8 mouse cellular contexts compared by ENCODE assay signal in genomic region chr4:119937876-119938275, GRCm38 (mm10).
DNase-seq lines count a peak whose midpoint lies in the region; ATAC-seq and TF ChIP-seq lines count a peak whose summit lies in the region.

No protein-coding gene starts in this region.

- peaks cover 10% of the 10 kb centered on the region for H3K4me1 ChIP-seq in hindbrain, embryonic 10.5 days (replicated peaks)
- no peaks in the 10 kb centered on the region; the same call in 1 of the 2 replicates for H3K4me1 ChIP-seq in hindbrain, embryonic 11.5 days (replicated peaks; ENCODE audit: control insufficient read depth, insufficient read depth, low read length)
- H3K4me1 ChIP-seq in neural tube, embryonic 13.5 days (replicated peaks), result peaks cover 38% of the 10 kb centered on the region
- no peaks in the 10 kb centered on the region for H3K4me1 ChIP-seq in thymus, adult 2 months (replicated peaks; ENCODE audit: control insufficient read depth, insufficient read depth, low read length)

- H3K9ac ChIP-seq in hindbrain, embryonic 11.5 days (ENCODE audit: low read depth, low read length), result no peak overlapping the region
- 0 out of 2 replicates have a peak overlapping the region, but pooled peaks have one; percentile 13 for H3K9ac ChIP-seq in neural tube, embryonic 13.5 days

- H3K27me3 ChIP-seq in hindbrain, embryonic 10.5 days (ENCODE audit: insufficient read depth, poor library complexity, severe bottlenecking), result no peaks in the 10 kb centered on the region
- H3K27me3 ChIP-seq in hindbrain, embryonic 11.5 days (ENCODE audit: control insufficient read depth, insufficient read depth, low read length), result no peaks in the 10 kb centered on the region
- peaks cover 3% of the 10 kb centered on the region for H3K27me3 ChIP-seq in neural tube, embryonic 13.5 days
- no peaks in the 10 kb centered on the region for H3K27me3 ChIP-seq in thymus, adult 2 months (ENCODE audit: control insufficient read depth, insufficient read depth, low read length)

- no peak for ATAC-seq in hindbrain, embryonic 11.5 days (ENCODE audit: low FRiP score)
- peak; percentile 82 for ATAC-seq in neural tube, embryonic 13.5 days (ENCODE audit: low read depth)
- ATAC-seq in activated CD4-positive, CD25-positive, alpha-beta regulatory T cell, adult 4 months, result no peak

- TF ChIP-seq POLR2A in thymus, adult 2 months (IDR thresholded peaks at IDR 0.05; ENCODE audit: control insufficient read depth, extremely low read depth, insufficient read depth, low read length, poor library complexity), result no peak

- no peaks in the 10 kb centered on the region for H3K9me3 ChIP-seq in hindbrain, embryonic 10.5 days
- no peaks in the 10 kb centered on the region for H3K9me3 ChIP-seq in hindbrain, embryonic 11.5 days (ENCODE audit: control insufficient read depth, low read length)
- no peaks in the 10 kb centered on the region for H3K9me3 ChIP-seq in neural tube, embryonic 13.5 days

- intact Hi-C loops in heart, postnatal 10 days (cut with DNase I), result no loop called here

- no peak overlapping the region for H3K4me2 ChIP-seq in hindbrain, embryonic 11.5 days (replicated peaks; ENCODE audit: low read depth, low read length)
- no peak overlapping the region for H3K4me2 ChIP-seq in neural tube, embryonic 13.5 days

- no peak overlapping the region for H3K4me3 ChIP-seq in hindbrain, embryonic 10.5 days
- no peak overlapping the region for H3K4me3 ChIP-seq in hindbrain, embryonic 11.5 days (ENCODE audit: low read depth, low read length)
- no peak overlapping the region for H3K4me3 ChIP-seq in neural tube, embryonic 13.5 days
- H3K4me3 ChIP-seq in thymus, adult 2 months (ENCODE audit: control insufficient read depth, insufficient read depth, low read length), result no peak overlapping the region

- 78% methylated on average over 7 of the region's 7 CpGs for WGBS in hindbrain, embryonic 10.5 days
- WGBS in hindbrain, embryonic 11.5 days, result 71% methylated on average over 7 of the region's 7 CpGs
- 37% methylated on average over 7 of the region's 7 CpGs for WGBS in neural tube, embryonic 13.5 days
- WGBS in thymus, adult 2 months, result 88% methylated on average over 7 of the region's 7 CpGs

- peak overlapping the region; percentile 40; the same call in 1 of the 2 replicates for H3K27ac ChIP-seq in hindbrain, embryonic 10.5 days
- H3K27ac ChIP-seq in hindbrain, embryonic 11.5 days (ENCODE audit: low read depth, low read length), result no peak overlapping the region
- peak overlapping the region; percentile 34 for H3K27ac ChIP-seq in neural tube, embryonic 13.5 days (replicated peaks)
- no peak overlapping the region for H3K27ac ChIP-seq in thymus, adult 2 months (ENCODE audit: control insufficient read depth, insufficient read depth, low read length)

- TF ChIP-seq CTCF in thymus, adult 2 months (IDR thresholded peaks at IDR 0.05; ENCODE audit: borderline replicate concordance, control insufficient read depth, extremely low read depth, insufficient read depth, low read length, poor library complexity), result no peak

- no peaks in the 10 kb centered on the region for H3K36me3 ChIP-seq in hindbrain, embryonic 10.5 days
- H3K36me3 ChIP-seq in hindbrain, embryonic 11.5 days (ENCODE audit: control insufficient read depth, insufficient read depth, low read length), result no peaks in the 10 kb centered on the region
- no peaks in the 10 kb centered on the region for H3K36me3 ChIP-seq in neural tube, embryonic 13.5 days
- no peaks in the 10 kb centered on the region for H3K36me3 ChIP-seq in thymus, adult 2 months (ENCODE audit: control insufficient read depth, insufficient read depth, low read length)

- no peak for DNase-seq in hindbrain, embryonic 10.5 days (ENCODE audit: low spot score)
- DNase-seq in hindbrain, embryonic 11.5 days (ENCODE audit: low spot score), result no peak
- peak; percentile 80 to 86 for DNase-seq in cerebellum, postnatal 14 days
- peak; percentile 74 to 77 for DNase-seq in heart, postnatal 10 days
- DNase-seq in layer of hippocampus, adult 11-12 months (ENCODE audit: low spot score), result peak; percentile 85
- no peak for DNase-seq in thymus, adult 2 months

Comparison
In these comparisons a context has a peak if more than half of its experiments do, and no peak if none do; other contexts are left out.
1. H3K27ac ChIP-seq: peak in hindbrain, embryonic 10.5 days (single experiment) and neural tube, embryonic 13.5 days (single experiment); none in hindbrain, embryonic 11.5 days (single experiment) and thymus, adult 2 months (single experiment).
2. DNase-seq: peak in cerebellum, postnatal 14 days (2 of 2), heart, postnatal 10 days (2 of 2) and layer of hippocampus, adult 11-12 months (single experiment); none in hindbrain, embryonic 10.5 days (single experiment), hindbrain, embryonic 11.5 days (single experiment) and thymus, adult 2 months (single experiment).